Mouse (Mus musculus) liver, embryonic 11.5 days (tissue): ENCODE measurements around the gene Rab3c. TPM values are rescaled to one million over a fixed set of nuclear protein-coding genes. Genes with fewer than 3 reads are reported as not detected.

Source experiments
- ATAC-seq: fragments of 200-750 bp; cut with Nextera tagmentation; replicated peaks from 2 replicates; pipeline ENCODE4 v1.8.0; 2017; ENCODE audit warnings: moderate number of reproducible peaks, mild to moderate bottlenecking, moderate TSS enrichment, moderate library complexity; ENCODE audit not compliant: low FRiP score
- DNase-seq: peaks from one replicate; pipeline ENCODE4 v3.0.0-alpha.2; 2017; ENCODE audit warnings: low spot score
- H3K27ac ChIP-seq: fragments of 300-500 bp; sonication (generic); 2 replicates; pipeline ENCODE4 v1.5.1; 2014; ENCODE audit warnings: mild to moderate bottlenecking, low read depth, low read length, control low read depth
- H3K27me3 ChIP-seq: fragments of 300-500 bp; sonication (generic); replicated peaks from 2 replicates; pipeline ENCODE4 v1.6.1; 2014; ENCODE audit warnings: low read length, mixed read lengths; ENCODE audit not compliant: control insufficient read depth, insufficient read depth
- H3K36me3 ChIP-seq: fragments of 300-500 bp; sonication (generic); 2 replicates; pipeline ENCODE4 v1.6.1; 2014; ENCODE audit warnings: mild to moderate bottlenecking, low read length, moderate library complexity, mixed read lengths; ENCODE audit not compliant: control insufficient read depth, insufficient read depth
- H3K4me1 ChIP-seq: fragments of 300-500 bp; sonication (generic); replicated peaks from 2 replicates; pipeline ENCODE4 v1.6.1; 2014; ENCODE audit warnings: low read length, mixed read lengths; ENCODE audit not compliant: control insufficient read depth, insufficient read depth
- H3K4me2 ChIP-seq: fragments of 300-500 bp; sonication (generic); 2 replicates; pipeline ENCODE4 v1.6.1; 2014; ENCODE audit warnings: mild to moderate bottlenecking, control low read depth, moderate library complexity
- H3K4me3 ChIP-seq: fragments of 300-500 bp; sonication (generic); 2 replicates; pipeline ENCODE4 v1.5.1; 2014; ENCODE audit warnings: low read depth, low read length, control low read depth
- H3K9ac ChIP-seq: fragments of 300-500 bp; sonication (generic); 2 replicates; pipeline ENCODE4 v1.6.1; 2014; ENCODE audit warnings: low read depth, low read length, control low read depth
- H3K9me3 ChIP-seq: fragments of 300-500 bp; sonication (generic); 2 replicates; pipeline ENCODE4 v1.6.1; 2016; ENCODE audit warnings: low read length, inconsistent platforms, mixed read lengths; ENCODE audit not compliant: control insufficient read depth
- WGBS: fragments of 180-500 bp; shearing (Covaris S2); extraction: QIAGEN DNeasy Blood & Tissue Kit; methylation state at CpG from one replicate; pipeline ENCODE4 v1.1.7; 2014; 5-methylcytosine and 5-hydroxymethylcytosine counted together
- polyA plus RNA-seq: library from polyadenylated mRNA; unstranded; fragments of >200 nt; fragmentation: Nextera tagmentation; extraction: Ambion mirVana; gene quantifications from 2 replicates; pipeline ENCODE4 v1.2.1, GENCODE M21; 2014

Gene Rab3c
- polyA plus RNA-seq, 1 experiment from 2014 or later: 0.41 TPM

- Histone ChIP-seq H3K27me3 (0 out of 2 replicates have a peak, but pooled peaks cover 4% of the 10 kb centered on the region), H3K27ac (no peak overlapping the region), H3K4me1 (0 out of 2 replicates have a peak, but pooled peaks cover 3% of the 10 kb centered on the region), H3K9ac (no peak overlapping the region), H3K9me3 (no peaks in the 10 kb centered on the region), H3K36me3 (no peaks in the 10 kb centered on the region), H3K4me3 (no peak overlapping the region), H3K4me2 (no peak overlapping the region)
- ATAC-seq (no peak), DNase-seq (no peak)
Measured at GRCm38 (mm10) chr13:110277709-110278108, 3.1 kb downstream of the Rab3c start.

- H3K9ac ChIP-seq: no peak overlapping the region
- H3K9me3 ChIP-seq: no peaks in the 10 kb centered on the region
- no peaks in the 10 kb centered on the region for H3K27me3 ChIP-seq
- no peaks in the 10 kb centered on the region for H3K4me1 ChIP-seq
- 74% methylated on average over 3 of the region's 3 CpGs for WGBS
- no peak overlapping the region for H3K4me3 ChIP-seq
- ATAC-seq (no peak), DNase-seq (no peak)
- no peak overlapping the region for H3K27ac ChIP-seq
- no peaks in the 10 kb centered on the region for H3K36me3 ChIP-seq
- H3K4me2 ChIP-seq: no peak overlapping the region
Measured at GRCm38 (mm10) chr13:110275471-110275870, 5.3 kb downstream of the Rab3c start.

- WGBS: 65% methylated on average over 1 of the region's 1 CpGs
- no peak for DNase-seq
Measured at GRCm38 (mm10) chr13:110260649-110261048, 20.1 kb downstream of the Rab3c start.

GRCm38 (mm10) chr13:110251453-110251852 lies 29.3 kb downstream of the Rab3c start:
- DNase-seq: no peak
- Histone ChIP-seq H3K4me2 (no peak overlapping the region), H3K9ac (no peak overlapping the region), H3K9me3 (no peaks in the 10 kb centered on the region), H3K27ac (no peak overlapping the region), H3K27me3 (no peaks in the 10 kb centered on the region), H3K4me1 (no peaks in the 10 kb centered on the region), H3K4me3 (no peak overlapping the region), H3K36me3 (no peaks in the 10 kb centered on the region)
- no peak for ATAC-seq
- WGBS: 86% methylated on average over 5 of the region's 5 CpGs

More at GRCm38 (mm10) chr13:110260649-110261048, 20.1 kb downstream of the Rab3c start:
- no peak for ATAC-seq
- Histone ChIP-seq H3K9ac (no peak overlapping the region), H3K4me1 (no peaks in the 10 kb centered on the region), H3K36me3 (no peaks in the 10 kb centered on the region), H3K4me3 (no peak overlapping the region), H3K9me3 (no peaks in the 10 kb centered on the region), H3K27ac (no peak overlapping the region), H3K4me2 (no peak overlapping the region), H3K27me3 (no peaks in the 10 kb centered on the region)

- H3K27ac ChIP-seq: no peak overlapping the region
- no peaks in the 10 kb centered on the region for H3K27me3 ChIP-seq
- H3K9me3 ChIP-seq: no peaks in the 10 kb centered on the region
- ATAC-seq (no peak), DNase-seq (no peak)
- no peak overlapping the region for H3K4me3 ChIP-seq
- WGBS: 70% methylated on average over 2 of the region's 2 CpGs
- no peaks in the 10 kb centered on the region for H3K36me3 ChIP-seq
- no peak overlapping the region for H3K4me2 ChIP-seq
- no peak overlapping the region for H3K9ac ChIP-seq
- H3K4me1 ChIP-seq: no peaks in the 10 kb centered on the region
Measured at GRCm38 (mm10) chr13:110248481-110248880, 32.3 kb downstream of the Rab3c start.

GRCm38 (mm10) chr13:110238970-110239369 lies 41.8 kb downstream of the Rab3c start:
- DNase-seq: no peak
- H3K9me3 ChIP-seq: no peaks in the 10 kb centered on the region
- no peaks in the 10 kb centered on the region for H3K27me3 ChIP-seq
- no peaks in the 10 kb centered on the region for H3K4me1 ChIP-seq
- H3K27ac ChIP-seq: no peak overlapping the region
- H3K4me2 ChIP-seq: no peak overlapping the region
- no peak overlapping the region for H3K4me3 ChIP-seq
- H3K9ac ChIP-seq: no peak overlapping the region
- no peaks in the 10 kb centered on the region for H3K36me3 ChIP-seq
- no peak for ATAC-seq
- WGBS: 47% methylated on average over 3 of the region's 3 CpGs

GRCm38 (mm10) chr13:110237209-110237935 lies 43.4 kb downstream of the Rab3c start:
- Histone ChIP-seq H3K9ac (no peak overlapping the region), H3K36me3 (no peaks in the 10 kb centered on the region), H3K27ac (no peak overlapping the region), H3K9me3 (no peaks in the 10 kb centered on the region), H3K4me2 (no peak overlapping the region), H3K4me3 (no peak overlapping the region), H3K27me3 (no peaks in the 10 kb centered on the region), H3K4me1 (no peaks in the 10 kb centered on the region)
- DNase-seq (no peak), ATAC-seq (no peak)
- 35% methylated on average over 10 of the region's 10 CpGs for WGBS

GRCm38 (mm10) chr13:110233364-110233763 lies 47.4 kb downstream of the Rab3c start:
- Histone ChIP-seq H3K4me1 (no peaks in the 10 kb centered on the region), H3K4me3 (no peak overlapping the region), H3K36me3 (no peaks in the 10 kb centered on the region), H3K4me2 (no peak overlapping the region), H3K27me3 (no peaks in the 10 kb centered on the region), H3K9me3 (no peaks in the 10 kb centered on the region), H3K27ac (no peak overlapping the region), H3K9ac (no peak overlapping the region)
- 95% methylated on average over 5 of the region's 5 CpGs for WGBS
- ATAC-seq (no peak), DNase-seq (no peak)

GRCm38 (mm10) chr13:110231086-110231688 lies 49.6 kb downstream of the Rab3c start:
- 70% methylated on average over 5 of the region's 5 CpGs for WGBS

More at GRCm38 (mm10) chr13:110231086-110231688, 49.6 kb downstream of the Rab3c start:
- ATAC-seq (no peak), DNase-seq (no peak)
- Histone ChIP-seq H3K4me2 (no peak overlapping the region), H3K4me3 (no peak overlapping the region), H3K9ac (no peak overlapping the region), H3K27ac (no peak overlapping the region), H3K36me3 (no peaks in the 10 kb centered on the region), H3K4me1 (no peaks in the 10 kb centered on the region), H3K27me3 (no peaks in the 10 kb centered on the region), H3K9me3 (no peaks in the 10 kb centered on the region)
